Comparison of ENCODE assay signal across 18 mouse cellular contexts in genomic region chr5:123432305-123432874, GRCm38 (mm10). TPM values are rescaled to one million over a fixed set of nuclear protein-coding genes. Genes with fewer than 3 reads are reported as not detected.
A peak's percentile ranks its signal among the peaks of the same experiment; 100 is the strongest.
DNase-seq lines count a peak whose midpoint lies in the region; ATAC-seq and TF ChIP-seq lines count a peak whose summit lies in the region.
"Had no signal": no experiment of that assay in that cellular context is flagged by ENCODE, and none has a peak within 500 bp of the region (broad histone marks: within the 10 kb centered on the region; RNA-seq: fewer than 3 reads in every experiment).

No protein-coding gene starts in this region.

- H3K4me2 ChIP-seq in heart, embryonic 14.5 days (ENCODE audit: low read length): peak overlapping the region; percentile 3; the same call in 1 of the 2 replicates
- H3K4me2 ChIP-seq in intestine, embryonic 15.5 days (replicated peaks): no peak overlapping the region
- H3K4me2 ChIP-seq: embryonic facial prominence, embryonic 15.5 days had no signal

- peaks cover 17 to 23% of the 10 kb centered on the region in 2 experiments for H3K4me1 ChIP-seq in heart, embryonic 14.5 days (ENCODE audit: control insufficient read depth in 2 of 2, insufficient read depth in 2 of 2, low read length in 2 of 2)
- peaks cover 19% of the 10 kb centered on the region for H3K4me1 ChIP-seq in intestine, embryonic 15.5 days (replicated peaks)

- 63% methylated on average over 3 of the region's 3 CpGs for WGBS in heart, embryonic 14.5 days
- 72% methylated on average over 3 of the region's 3 CpGs for WGBS in intestine, embryonic 15.5 days

- no peaks in the 10 kb centered on the region for H3K9me3 ChIP-seq in heart, embryonic 14.5 days (ENCODE audit: control insufficient read depth, low read length)
- H3K9me3 ChIP-seq in intestine, embryonic 15.5 days: no peaks in the 10 kb centered on the region
- H3K9me3 ChIP-seq: embryonic facial prominence, embryonic 15.5 days had no signal

- no peak for ATAC-seq in heart, embryonic 14.5 days (ENCODE audit: insufficient number of reproducible peaks, insufficient read depth, low FRiP score, low read depth)
- ATAC-seq in intestine, embryonic 15.5 days: no peak
- ATAC-seq: CD4-positive, CD25-positive, alpha-beta regulatory T cell, adult 4 months; midbrain, embryonic 16.5 days had no signal

- TF ChIP-seq CTCF in layer of hippocampus, adult 2 months (conservative IDR thresholded peaks at IDR 0.05): no peak
- TF ChIP-seq CTCF in brain, embryonic 14.5 days (IDR thresholded peaks at IDR 0.05; ENCODE audit: borderline replicate concordance, extremely low read depth, insufficient read depth, insufficient read length): no peak

- peak overlapping the region; percentile 60 to 72 for H3K27ac ChIP-seq in heart, embryonic 14.5 days (replicated peaks in 1 of 2; ENCODE audit: control insufficient read depth in 1 of 2, insufficient read depth in 1 of 2, low read depth in 2 of 2, low read length in 2 of 2)
- H3K27ac ChIP-seq in layer of hippocampus, adult 2 months: peak overlapping the region; percentile 9; the same call in 1 of the 2 replicates
- peak overlapping the region; percentile 32; the same call in 1 of the 2 replicates for H3K27ac ChIP-seq in intestine, embryonic 15.5 days
- H3K27ac ChIP-seq: embryonic facial prominence, embryonic 15.5 days had no signal

- no peaks in the 10 kb centered on the region for H3K36me3 ChIP-seq in heart, embryonic 14.5 days (ENCODE audit: control insufficient read depth, insufficient read depth, low read length)
- no peaks in the 10 kb centered on the region for H3K36me3 ChIP-seq in intestine, embryonic 15.5 days
- H3K36me3 ChIP-seq: embryonic facial prominence, embryonic 15.5 days had no signal

- no peak for DNase-seq in heart, adult 11 months
- peak in 1 of 2 experiments; percentile 14 for DNase-seq in layer of hippocampus, adult 2 months (ENCODE audit: low spot score in 2 of 2)
- no peak for DNase-seq in layer of hippocampus, adult 9-10 months (ENCODE audit: low spot score)
- peak; percentile 21 for DNase-seq in brain, embryonic 14.5 days (ENCODE audit: low read depth)
- DNase-seq in c-Kit-positive CD71-positive TER-119-positive erythroid progenitor cells, embryonic 14.5 days (ENCODE audit: low spot score): no peak
- DNase-seq in ovary, postnatal 36 days (ENCODE audit: low spot score): no peak
- DNase-seq: thymus, adult 18-20 months had no signal

- H3K9ac ChIP-seq in heart, embryonic 14.5 days (ENCODE audit: low read length): no peak overlapping the region
- no peak overlapping the region for H3K9ac ChIP-seq in intestine, embryonic 15.5 days
- H3K9ac ChIP-seq: embryonic facial prominence, embryonic 15.5 days had no signal

- TF ChIP-seq POLR2A in brain, embryonic 14.5 days (IDR thresholded peaks at IDR 0.05; ENCODE audit: borderline replicate concordance, extremely low read depth, insufficient read depth, insufficient read length, poor library complexity, severe bottlenecking): no peak

- H3K27me3 ChIP-seq in heart, embryonic 14.5 days (ENCODE audit: control insufficient read depth, insufficient read depth, low read length): no peaks in the 10 kb centered on the region
- H3K27me3 ChIP-seq in intestine, embryonic 15.5 days (replicated peaks): no peaks in the 10 kb centered on the region
- H3K27me3 ChIP-seq: embryonic facial prominence, embryonic 15.5 days had no signal

- H3K4me3 ChIP-seq in heart, embryonic 14.5 days (ENCODE audit: control insufficient read depth in 1 of 2, insufficient read depth in 1 of 2, low read depth in 1 of 2, low read length in 2 of 2): no peak overlapping the region
- no peak overlapping the region for H3K4me3 ChIP-seq in layer of hippocampus, adult 2 months
- no peak overlapping the region for H3K4me3 ChIP-seq in intestine, embryonic 15.5 days (replicated peaks)
- H3K4me3 ChIP-seq: embryonic facial prominence, embryonic 15.5 days had no signal

RNA-seq across cellular contexts. Expression of gene Mlxip, which starts 37.8 kb away (rescaled TPM):
- polyA plus RNA-seq in heart, embryonic 14.5 days (2014; fragmentation: Nextera tagmentation; extraction: Ambion mirVana): 12.6 and 13.6 TPM in 2 replicates
- total RNA-seq in layer of hippocampus, adult 2 months (2021): 10 to 100 TPM; 17.7 to 18.3 TPM
- 37.5 TPM in 2 replicates for polyA plus RNA-seq in brain, embryonic 14.5 days (2012; rRNA removed)
- 19.2 and 22.4 TPM in 2 replicates for polyA plus RNA-seq in intestine, embryonic 15.5 days (2015; fragmentation: Nextera tagmentation; extraction: Ambion mirVana)

RNA-seq across cellular contexts. Expression of gene Lrrc43, which starts 56.7 kb away (rescaled TPM):
- not detected in 2 replicates for polyA plus RNA-seq in heart, embryonic 14.5 days (2014; fragmentation: Nextera tagmentation; extraction: Ambion mirVana)
- 1 to 10 TPM in 1 of 2 experiments, under 1 TPM in 1; 0.39 to 1.0 TPM for total RNA-seq in layer of hippocampus, adult 2 months (2021)
- polyA plus RNA-seq in brain, embryonic 14.5 days (2012; rRNA removed): 0.20 and 0.38 TPM in 2 replicates
- polyA plus RNA-seq in intestine, embryonic 15.5 days (2015; fragmentation: Nextera tagmentation; extraction: Ambion mirVana): not detected in 2 replicates
- total RNA-seq: adrenal gland, adult 8-10 months; heart, adult 8-10 months; megakaryocyte progenitor cell, adult 5-6 weeks; neutrophil, adult 5-6 weeks had no signal
- polyA plus RNA-seq: CD4-positive, CD25-positive, alpha-beta regulatory T cell, adult 4 months; limb, embryonic 14.5 days had no signal

RNA-seq across cellular contexts. Expression of gene Il31, which starts 56.9 kb away (rescaled TPM):
- polyA plus RNA-seq in heart, embryonic 14.5 days (2014; fragmentation: Nextera tagmentation; extraction: Ambion mirVana): not detected in 2 replicates
- total RNA-seq in layer of hippocampus, adult 2 months (2021): not detected
- not detected in 2 replicates for polyA plus RNA-seq in brain, embryonic 14.5 days (2012; rRNA removed)
- not detected in 2 replicates for polyA plus RNA-seq in intestine, embryonic 15.5 days (2015; fragmentation: Nextera tagmentation; extraction: Ambion mirVana)
- total RNA-seq: adrenal gland, adult 8-10 months; heart, adult 8-10 months; megakaryocyte progenitor cell, adult 5-6 weeks; neutrophil, adult 5-6 weeks had no signal
- polyA plus RNA-seq: CD4-positive, CD25-positive, alpha-beta regulatory T cell, adult 4 months; embryonic facial prominence, embryonic 15.5 days; frontal cortex, adult 2 months; limb, embryonic 14.5 days; midbrain, embryonic 16.5 days had no signal

Comparison
In these comparisons a context has a peak if more than half of its experiments do, and no peak if none do; other contexts are left out.
1. H3K27ac ChIP-seq: peak in every context shown above with its lines; median percentile 66 in heart, embryonic 14.5 days; 32 in intestine, embryonic 15.5 days; 9 in layer of hippocampus, adult 2 months.